Mouse (Mus musculus): ENCODE results near the gene Cnnm4. TPM values are rescaled to one million over a fixed set of nuclear protein-coding genes. Genes with fewer than 3 reads are reported as not detected.

The Cnnm4 gene
- polyA plus RNA-seq, 1 experiment from 2014 or later, result 9.5 TPM

DNA sequence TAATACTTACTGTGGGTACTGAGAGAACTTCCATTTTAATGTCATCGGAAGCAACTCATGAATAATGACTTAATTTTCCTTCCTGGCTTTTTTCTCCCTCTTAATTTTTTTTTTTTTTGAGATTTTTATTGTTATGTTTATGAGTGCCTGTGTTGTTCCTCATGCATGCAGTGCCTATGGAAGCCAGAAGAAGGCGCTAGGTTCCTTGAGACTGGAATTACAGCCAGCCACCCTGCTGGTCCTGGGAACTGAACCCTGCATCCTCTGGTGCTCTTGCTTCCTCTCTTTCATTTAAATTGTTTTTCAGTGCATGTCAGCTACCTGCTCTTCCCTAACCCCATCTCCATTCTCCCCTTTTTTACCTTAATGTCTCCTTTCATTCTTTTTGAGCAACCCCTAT, 42.3 kb downstream of the Cnnm4 start:
- Histone ChIP-seq H3K9me3 (ENCODE audit: control insufficient read depth, low read length) (no peaks in the 10 kb centered on the region), H3K4me1 (ENCODE audit: control insufficient read depth, insufficient read depth, low read length) (peaks cover 23% of the 10 kb centered on the region), H3K9ac (replicated peaks; ENCODE audit: low read length) (no peak overlapping the region), H3K27ac (replicated peaks; ENCODE audit: low read depth, low read length) (no peak overlapping the region), H3K4me2 (ENCODE audit: low read length) (peak overlapping the region; percentile 97), H3K4me3 (replicated peaks; ENCODE audit: low read depth, low read length) (peak overlapping the region; percentile 83), H3K36me3 (ENCODE audit: control insufficient read depth, insufficient read depth, low read length) (0 out of 2 replicates have a peak, but pooled peaks cover 2% of the 10 kb centered on the region), H3K27me3 (ENCODE audit: control insufficient read depth, insufficient read depth, low read length) (no peaks in the 10 kb centered on the region)
- DNase-seq (peak; percentile 62), ATAC-seq (ENCODE audit: low FRiP score, low TSS enrichment) (no peak)
- WGBS, result 33% methylated on average over 2 of the region's 2 CpGs

DNA sequence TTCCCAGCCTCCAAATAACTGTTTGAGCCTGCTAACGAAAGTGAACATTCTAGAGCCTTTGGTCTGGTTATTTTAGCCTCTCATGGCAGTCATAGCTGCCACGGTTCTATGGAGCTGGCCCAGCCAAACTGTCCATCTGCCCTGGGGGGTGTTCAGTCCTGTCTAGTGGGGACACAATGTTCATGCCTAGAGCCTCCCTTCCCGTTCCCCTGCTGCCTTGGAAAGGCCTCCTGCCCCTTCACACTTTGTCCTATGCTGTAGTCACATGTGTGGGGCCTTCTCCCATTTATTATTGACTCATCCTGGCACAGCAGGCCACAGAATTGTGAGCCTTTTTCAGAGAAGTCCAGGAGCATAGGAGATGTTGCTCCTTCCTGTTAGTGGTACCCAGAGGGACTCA, 46.8 kb downstream of the Cnnm4 start:
- Histone ChIP-seq H3K27ac (replicated peaks; ENCODE audit: low read depth, low read length) (no peak overlapping the region), H3K4me3 (replicated peaks; ENCODE audit: low read depth, low read length) (no peak overlapping the region), H3K4me1 (ENCODE audit: control insufficient read depth, insufficient read depth, low read length) (peaks cover 21% of the 10 kb centered on the region), H3K4me2 (ENCODE audit: low read length) (no peak overlapping the region), H3K36me3 (ENCODE audit: control insufficient read depth, insufficient read depth, low read length) (peaks cover 46% of the 10 kb centered on the region), H3K27me3 (ENCODE audit: control insufficient read depth, insufficient read depth, low read length) (no peaks in the 10 kb centered on the region), H3K9ac (replicated peaks; ENCODE audit: low read length) (no peak overlapping the region), H3K9me3 (ENCODE audit: control insufficient read depth, low read length) (no peaks in the 10 kb centered on the region)
- 84% methylated on average over 3 of the region's 3 CpGs for WGBS
- no peak for ATAC-seq (ENCODE audit: low FRiP score, low TSS enrichment)
- no peak for DNase-seq

DNA sequence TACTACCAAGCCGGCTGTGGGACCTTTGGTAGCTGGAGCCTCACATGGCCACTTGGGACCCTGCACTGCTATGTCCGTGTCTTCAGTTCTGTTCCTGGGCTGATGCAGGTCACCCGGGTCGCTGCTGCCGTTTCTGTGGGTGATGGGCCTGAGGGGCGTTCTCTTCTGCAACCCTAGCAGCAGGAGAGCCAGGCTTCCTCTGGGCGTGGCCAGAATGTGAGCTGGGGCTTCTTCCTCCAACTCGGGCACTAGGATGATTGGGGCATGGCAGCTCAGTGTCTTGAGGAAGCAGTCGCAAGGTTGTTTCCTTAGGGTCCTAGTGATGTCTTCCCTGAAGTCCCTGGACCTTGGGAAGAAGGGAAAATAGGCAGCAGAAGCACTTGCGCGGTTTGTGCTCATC, 48.2 kb downstream of the Cnnm4 start:
- whole genome bisulfite sequencing, result 89% methylated on average over 11 of the region's 11 CpGs
- H3K9me3 ChIP-seq (ENCODE audit: control insufficient read depth, low read length), result no peaks in the 10 kb centered on the region
- no peak overlapping the region for H3K4me3 ChIP-seq (replicated peaks; ENCODE audit: low read depth, low read length)
- H3K27ac ChIP-seq (replicated peaks; ENCODE audit: low read depth, low read length), result no peak overlapping the region
- H3K9ac ChIP-seq (replicated peaks; ENCODE audit: low read length), result no peak overlapping the region
- H3K4me1 ChIP-seq (ENCODE audit: control insufficient read depth, insufficient read depth, low read length), result peaks cover 8% of the 10 kb centered on the region
- peaks cover 59% of the 10 kb centered on the region for H3K36me3 ChIP-seq (ENCODE audit: control insufficient read depth, insufficient read depth, low read length)
- H3K4me2 ChIP-seq (ENCODE audit: low read length), result no peak overlapping the region
- ATAC-seq (ENCODE audit: low FRiP score, low TSS enrichment), result no peak
- no peak for DNase-seq
- H3K27me3 ChIP-seq (ENCODE audit: control insufficient read depth, insufficient read depth, low read length), result no peaks in the 10 kb centered on the region

DNA sequence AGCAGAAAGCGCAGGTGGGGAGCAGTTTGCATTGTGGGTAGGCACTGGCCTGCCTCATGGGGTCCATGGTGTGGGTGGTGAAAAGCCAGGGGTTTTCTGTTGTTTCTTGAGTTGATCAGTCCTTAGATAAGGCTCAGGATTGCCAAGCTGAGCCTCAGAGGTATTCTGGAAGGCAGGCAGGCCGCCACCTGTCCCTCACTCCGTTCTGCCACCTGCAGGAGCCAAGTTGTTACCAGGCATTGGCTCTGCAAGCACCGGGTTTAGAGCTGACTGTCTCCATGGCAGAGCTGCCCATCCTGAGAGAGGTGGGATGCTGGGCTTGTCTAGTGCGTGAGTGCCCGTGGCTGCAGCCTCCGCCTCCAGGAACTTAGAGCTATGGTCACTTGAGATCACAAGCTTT, 50.8 kb downstream of the Cnnm4 start:
- 94% methylated on average over 7 of the region's 7 CpGs for WGBS
- no peak for DNase-seq
- Histone ChIP-seq H3K27ac (replicated peaks; ENCODE audit: low read depth, low read length) (no peak overlapping the region), H3K9me3 (ENCODE audit: control insufficient read depth, low read length) (no peaks in the 10 kb centered on the region), H3K36me3 (ENCODE audit: control insufficient read depth, insufficient read depth, low read length) (peaks cover 75% of the 10 kb centered on the region), H3K4me3 (replicated peaks; ENCODE audit: low read depth, low read length) (no peak overlapping the region), H3K4me1 (ENCODE audit: control insufficient read depth, insufficient read depth, low read length) (no peaks in the 10 kb centered on the region), H3K4me2 (ENCODE audit: low read length) (no peak overlapping the region), H3K27me3 (ENCODE audit: control insufficient read depth, insufficient read depth, low read length) (no peaks in the 10 kb centered on the region), H3K9ac (replicated peaks; ENCODE audit: low read length) (no peak overlapping the region)
- ATAC-seq (ENCODE audit: low FRiP score, low TSS enrichment), result no peak

DNA sequence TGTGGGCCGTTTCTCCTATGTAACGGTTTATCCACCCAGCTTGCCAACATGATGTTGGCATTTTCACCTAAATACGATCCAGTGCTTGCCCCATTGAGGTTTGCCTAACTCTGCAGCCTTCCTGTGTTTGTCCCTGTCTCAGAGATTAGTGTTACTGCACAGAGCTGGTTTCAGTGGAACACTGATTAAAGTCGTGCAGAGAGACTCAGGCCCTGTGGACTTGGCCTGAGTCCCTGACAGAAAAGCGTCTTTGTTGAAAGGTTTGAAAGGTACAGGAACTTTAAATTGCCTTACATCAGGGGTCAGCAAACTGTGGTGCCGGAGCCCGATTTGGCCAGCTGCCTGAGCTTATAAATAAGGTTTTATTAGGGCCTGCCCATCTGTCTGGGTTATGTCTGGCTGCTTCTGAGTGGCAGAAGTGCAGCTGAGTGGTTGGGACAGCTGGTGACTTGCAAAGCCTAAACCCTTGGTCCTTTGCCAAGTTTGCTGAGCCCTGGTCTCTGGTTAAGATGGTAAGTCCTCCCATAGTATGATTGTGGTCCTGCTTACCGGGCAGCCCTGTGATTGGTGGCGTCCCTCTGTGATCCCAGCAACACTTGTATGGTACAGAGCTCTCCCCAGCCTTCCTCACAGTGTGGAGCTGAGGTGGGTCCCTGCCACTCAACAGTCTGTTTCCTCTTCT, 52.1 kb downstream of the Cnnm4 start:
- H3K36me3 ChIP-seq (ENCODE audit: control insufficient read depth, insufficient read depth, low read length), result peaks cover 75% of the 10 kb centered on the region
- no peaks in the 10 kb centered on the region for H3K9me3 ChIP-seq (ENCODE audit: control insufficient read depth, low read length)
- peak; percentile 79 for DNase-seq
- H3K4me2 ChIP-seq (ENCODE audit: low read length), result no peak overlapping the region
- ATAC-seq (ENCODE audit: low FRiP score, low TSS enrichment), result peak; percentile 40; the same call in 1 of the 2 replicates
- H3K9ac ChIP-seq (replicated peaks; ENCODE audit: low read length), result no peak overlapping the region
- H3K27me3 ChIP-seq (ENCODE audit: control insufficient read depth, insufficient read depth, low read length), result no peaks in the 10 kb centered on the region
- no peaks in the 10 kb centered on the region for H3K4me1 ChIP-seq (ENCODE audit: control insufficient read depth, insufficient read depth, low read length)
- peak overlapping the region; percentile 67 for H3K27ac ChIP-seq (replicated peaks; ENCODE audit: low read depth, low read length)
- H3K4me3 ChIP-seq (replicated peaks; ENCODE audit: low read depth, low read length), result no peak overlapping the region
- WGBS, result 61% methylated on average over 9 of the region's 9 CpGs

DNA sequence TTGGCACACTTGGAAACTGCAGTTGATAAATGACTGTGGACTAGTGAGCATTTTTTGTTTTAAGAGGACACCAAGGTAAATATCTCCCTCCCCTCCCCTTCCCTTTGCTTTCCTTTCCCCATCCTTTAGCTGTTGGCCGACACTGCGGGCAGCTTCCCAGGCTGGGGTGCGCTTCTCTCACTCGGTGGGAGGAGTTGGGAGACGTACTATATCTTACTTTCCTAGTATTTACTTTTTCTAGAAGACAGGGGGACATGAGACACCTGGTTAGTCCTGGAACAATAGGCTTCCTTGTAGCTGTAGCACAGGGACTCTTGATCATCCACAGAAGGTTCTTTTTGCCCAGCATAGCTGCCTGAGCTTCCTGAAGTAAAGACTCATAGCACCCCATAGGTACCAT, 52.6 kb downstream of the Cnnm4 start:
- H3K36me3 ChIP-seq (ENCODE audit: control insufficient read depth, insufficient read depth, low read length), result peaks cover 70% of the 10 kb centered on the region
- no peaks in the 10 kb centered on the region for H3K4me1 ChIP-seq (ENCODE audit: control insufficient read depth, insufficient read depth, low read length)
- H3K4me3 ChIP-seq (replicated peaks; ENCODE audit: low read depth, low read length), result no peak overlapping the region
- DNase-seq (no peak), ATAC-seq (ENCODE audit: low FRiP score, low TSS enrichment) (no peak)
- no peaks in the 10 kb centered on the region for H3K27me3 ChIP-seq (ENCODE audit: control insufficient read depth, insufficient read depth, low read length)
- H3K9ac ChIP-seq (replicated peaks; ENCODE audit: low read length), result no peak overlapping the region
- H3K9me3 ChIP-seq (ENCODE audit: control insufficient read depth, low read length), result no peaks in the 10 kb centered on the region
- H3K27ac ChIP-seq (replicated peaks; ENCODE audit: low read depth, low read length), result peak overlapping the region; percentile 67; the same call in 1 of the 2 replicates
- no peak overlapping the region for H3K4me2 ChIP-seq (ENCODE audit: low read length)
- 95% methylated on average over 5 of the region's 5 CpGs for WGBS

DNA sequence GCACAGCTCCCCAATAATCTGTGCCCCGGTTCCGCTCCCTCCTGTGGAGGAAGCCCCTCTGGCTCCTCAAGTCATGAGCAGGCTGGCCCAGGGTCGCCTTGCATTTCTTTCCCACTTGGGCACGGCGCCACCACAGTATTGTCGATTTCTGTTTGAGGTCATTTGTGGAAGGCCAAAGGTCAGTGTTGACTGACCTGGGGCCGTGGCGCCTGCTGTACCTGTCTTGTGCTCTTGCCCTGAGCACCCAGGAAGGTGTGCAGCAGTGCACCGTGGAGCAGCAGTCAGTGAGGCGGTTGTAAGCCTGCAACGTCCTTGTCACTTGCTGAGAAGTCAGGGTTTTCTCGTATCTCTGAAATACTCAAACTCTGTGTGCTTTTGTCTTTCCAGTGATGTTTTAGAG, 54.4 kb downstream of the Cnnm4 start:
- Histone ChIP-seq H3K4me1 (ENCODE audit: control insufficient read depth, insufficient read depth, low read length) (no peaks in the 10 kb centered on the region), H3K27me3 (ENCODE audit: control insufficient read depth, insufficient read depth, low read length) (no peaks in the 10 kb centered on the region)

DNA sequence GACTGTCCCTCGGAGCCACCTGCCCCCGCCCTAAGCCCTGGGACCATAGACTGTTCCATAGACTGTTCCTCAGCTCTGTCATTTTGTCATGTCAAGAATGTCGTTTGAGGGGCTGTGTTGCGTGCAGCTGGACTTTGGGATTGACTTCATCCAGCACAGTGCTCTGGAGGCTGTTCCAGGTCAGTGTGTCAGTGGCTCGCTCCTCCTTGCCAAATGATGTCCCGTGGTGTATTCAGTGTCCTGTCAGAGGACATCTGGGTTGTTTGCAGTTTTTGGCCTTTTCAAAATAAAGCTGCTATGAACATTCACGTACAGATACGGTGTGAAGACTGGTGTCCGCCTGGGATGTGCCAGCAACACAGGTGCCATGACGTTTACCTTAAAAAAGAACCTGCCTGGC, 55.5 kb downstream of the Cnnm4 start:
- no peak for ATAC-seq (ENCODE audit: low FRiP score, low TSS enrichment)
- no peak overlapping the region for H3K4me3 ChIP-seq (replicated peaks; ENCODE audit: low read depth, low read length)
- H3K9ac ChIP-seq (replicated peaks; ENCODE audit: low read length), result no peak overlapping the region
- no peak overlapping the region for H3K4me2 ChIP-seq (ENCODE audit: low read length)
- H3K4me1 ChIP-seq (ENCODE audit: control insufficient read depth, insufficient read depth, low read length), result no peaks in the 10 kb centered on the region
- H3K36me3 ChIP-seq (ENCODE audit: control insufficient read depth, insufficient read depth, low read length), result peaks cover 43% of the 10 kb centered on the region
- DNase-seq, result no peak
- no peaks in the 10 kb centered on the region for H3K9me3 ChIP-seq (ENCODE audit: control insufficient read depth, low read length)
- 91% methylated on average over 10 of the region's 10 CpGs for WGBS
- H3K27ac ChIP-seq (replicated peaks; ENCODE audit: low read depth, low read length), result no peak overlapping the region
- no peaks in the 10 kb centered on the region for H3K27me3 ChIP-seq (ENCODE audit: control insufficient read depth, insufficient read depth, low read length)

More for the DNA sequence above, 54.4 kb downstream of the Cnnm4 start:
- 95% methylated on average over 12 of the region's 12 CpGs for WGBS
- H3K9me3 ChIP-seq (ENCODE audit: control insufficient read depth, low read length), result no peaks in the 10 kb centered on the region
- no peak overlapping the region for H3K9ac ChIP-seq (replicated peaks; ENCODE audit: low read length)
- no peak overlapping the region for H3K27ac ChIP-seq (replicated peaks; ENCODE audit: low read depth, low read length)
- peaks cover 53% of the 10 kb centered on the region for H3K36me3 ChIP-seq (ENCODE audit: control insufficient read depth, insufficient read depth, low read length)
- no peak overlapping the region for H3K4me3 ChIP-seq (replicated peaks; ENCODE audit: low read depth, low read length)
- no peak for ATAC-seq (ENCODE audit: low FRiP score, low TSS enrichment)
- no peak for DNase-seq
- H3K4me2 ChIP-seq (ENCODE audit: low read length), result no peak overlapping the region

DNA sequence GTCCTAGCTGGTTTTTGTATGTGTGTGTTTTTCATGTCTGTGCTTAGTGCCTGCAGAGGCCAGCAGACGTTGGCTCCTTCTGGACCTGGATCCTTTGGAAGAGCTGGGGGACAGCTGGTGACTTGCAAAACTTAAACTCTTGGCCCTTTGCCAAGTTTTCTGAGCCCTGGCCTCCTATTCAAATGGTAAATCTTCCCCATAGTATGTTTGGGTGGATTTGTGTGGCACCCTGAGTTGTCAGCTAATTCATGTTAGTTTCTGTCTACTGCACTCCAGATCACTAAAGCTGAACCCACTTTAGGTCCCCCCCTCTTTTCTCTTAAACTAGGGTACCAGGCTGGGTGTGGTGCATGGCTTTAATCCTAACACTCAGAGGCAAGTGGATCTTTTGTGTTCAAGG, 56.9 kb downstream of the Cnnm4 start:
- no peaks in the 10 kb centered on the region for H3K9me3 ChIP-seq (ENCODE audit: control insufficient read depth, low read length)
- 3% methylated on average over 1 of the region's 1 CpGs for WGBS
- DNase-seq, result peak; percentile 84
- H3K4me1 ChIP-seq (ENCODE audit: control insufficient read depth, insufficient read depth, low read length), result no peaks in the 10 kb centered on the region
- no peak overlapping the region for H3K4me3 ChIP-seq (replicated peaks; ENCODE audit: low read depth, low read length)
- H3K27ac ChIP-seq (replicated peaks; ENCODE audit: low read depth, low read length), result peak overlapping the region; percentile 66
- H3K9ac ChIP-seq (replicated peaks; ENCODE audit: low read length), result no peak overlapping the region
- peaks cover 31% of the 10 kb centered on the region for H3K36me3 ChIP-seq (ENCODE audit: control insufficient read depth, insufficient read depth, low read length)
- H3K4me2 ChIP-seq (ENCODE audit: low read length), result no peak overlapping the region
- H3K27me3 ChIP-seq (ENCODE audit: control insufficient read depth, insufficient read depth, low read length), result no peaks in the 10 kb centered on the region
- ATAC-seq (ENCODE audit: low FRiP score, low TSS enrichment), result peak; percentile 42; the same call in 1 of the 2 replicates
